Mouse (Mus musculus) right cerebral cortex, postnatal 14 days (tissue): Measurements from ENCODE around the gene Serf2.

Source experiments
- DNase-seq: peaks from one replicate; pipeline ENCODE4 v3.0.0; 2022

Serf2 gene

DNA sequence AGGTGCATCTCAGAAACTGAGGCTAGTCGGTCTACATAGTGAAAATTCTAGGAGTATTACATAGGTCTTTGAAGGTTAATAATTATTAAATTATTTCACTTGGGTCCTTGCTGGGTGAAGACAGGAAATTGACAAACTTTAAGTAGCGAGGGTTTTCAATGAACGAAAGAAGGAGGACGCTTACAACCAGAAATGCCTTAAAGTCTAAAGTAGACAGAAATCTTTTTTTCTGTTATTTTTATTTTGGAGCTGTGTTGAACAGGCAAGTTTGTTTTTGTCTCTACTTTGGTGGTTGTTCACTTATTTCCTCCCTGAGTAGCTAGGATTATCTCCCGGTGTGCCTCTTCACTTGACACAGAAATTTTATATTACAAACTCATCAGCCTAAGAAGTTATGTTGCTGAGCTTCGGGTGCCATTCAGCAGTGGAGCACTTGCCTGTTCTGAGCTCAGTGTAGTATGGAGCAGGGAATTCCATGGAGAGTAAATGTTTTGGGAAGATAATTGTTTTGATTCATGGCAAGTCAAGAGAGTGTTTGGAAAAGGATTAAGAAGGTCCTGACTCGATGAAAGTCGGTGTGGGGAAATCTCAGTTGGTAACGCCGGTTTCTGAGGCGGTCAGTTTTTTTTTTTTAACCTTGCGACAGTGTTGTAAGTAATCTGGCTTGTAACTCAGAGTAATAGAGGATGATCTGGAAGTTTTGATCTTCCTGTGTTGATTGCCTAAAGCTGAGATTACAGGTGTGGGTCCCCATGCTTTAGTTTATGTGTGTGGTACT, 58.4 kb downstream of the Serf2 start:
- DNase-seq: no peak
